Mouse (Mus musculus): ENCODE measurements around the gene Glipr2. TPM values are rescaled to one million over a fixed set of nuclear protein-coding genes. Genes with fewer than 3 reads are reported as not detected.

Glipr2 gene
- polyA plus RNA-seq, 1 experiment from 2014 or later, result 142 TPM

- DNase-seq (ENCODE audit: low spot score) (no peak), ATAC-seq (replicated peaks; ENCODE audit: insufficient number of reproducible peaks, low FRiP score, low TSS enrichment, low read depth) (no peak)
- no peak overlapping the region for H3K9ac ChIP-seq (replicated peaks; ENCODE audit: low read length)
- H3K4me1 ChIP-seq (ENCODE audit: control insufficient read depth, insufficient read depth, low read length), result no peaks in the 10 kb centered on the region; the same call in 1 of the 2 replicates
- H3K4me2 ChIP-seq (ENCODE audit: low read depth, low read length), result no peak overlapping the region
- H3K4me3 ChIP-seq (ENCODE audit: low read depth, low read length), result no peak overlapping the region
- no peaks in the 10 kb centered on the region for H3K27me3 ChIP-seq (ENCODE audit: control insufficient read depth, insufficient read depth, low read length)
- WGBS, result 91% methylated on average over 6 of the region's 6 CpGs
- no peak overlapping the region for H3K27ac ChIP-seq (replicated peaks; ENCODE audit: low read depth, low read length)
- no peaks in the 10 kb centered on the region for H3K9me3 ChIP-seq (replicated peaks; ENCODE audit: control insufficient read depth, low read length)
- H3K36me3 ChIP-seq (replicated peaks; ENCODE audit: control insufficient read depth, insufficient read depth, low read depth, low read length), result no peaks in the 10 kb centered on the region
Measured at GRCm38 (mm10) chr4:43980846-43981245, 23.6 kb downstream of the Glipr2 start.

DNA sequence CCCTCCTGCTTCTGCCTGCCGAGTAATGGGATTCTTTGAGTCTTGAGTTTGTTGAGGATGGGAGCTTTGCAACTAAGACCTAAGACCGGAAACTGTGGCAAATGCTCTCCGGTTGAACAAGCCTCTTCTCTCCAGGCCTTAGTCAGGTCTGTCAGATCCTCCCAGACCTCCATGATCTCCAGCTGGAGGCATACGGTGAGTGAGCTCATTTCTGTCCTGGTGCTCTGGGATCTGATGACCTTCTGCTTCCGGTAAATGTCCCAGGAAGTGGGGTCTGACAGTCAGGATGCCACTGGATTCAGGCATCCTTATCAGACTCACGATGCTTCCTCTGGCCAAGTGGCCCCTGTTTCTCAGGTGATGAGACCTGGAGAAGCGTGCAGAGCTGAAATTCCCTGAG, 24.1 kb downstream of the Glipr2 start:
- ATAC-seq (replicated peaks; ENCODE audit: insufficient number of reproducible peaks, low FRiP score, low TSS enrichment, low read depth), result no peak
- Histone ChIP-seq H3K27me3 (ENCODE audit: control insufficient read depth, insufficient read depth, low read length) (no peaks in the 10 kb centered on the region), H3K27ac (replicated peaks; ENCODE audit: low read depth, low read length) (no peak overlapping the region), H3K4me2 (ENCODE audit: low read depth, low read length) (no peak overlapping the region), H3K4me3 (ENCODE audit: low read depth, low read length) (no peak overlapping the region), H3K4me1 (ENCODE audit: control insufficient read depth, insufficient read depth, low read length) (no peaks in the 10 kb centered on the region; the same call in 1 of the 2 replicates), H3K9me3 (replicated peaks; ENCODE audit: control insufficient read depth, low read length) (no peaks in the 10 kb centered on the region), H3K9ac (replicated peaks; ENCODE audit: low read length) (no peak overlapping the region), H3K36me3 (replicated peaks; ENCODE audit: control insufficient read depth, insufficient read depth, low read depth, low read length) (no peaks in the 10 kb centered on the region)
- WGBS, result 84% methylated on average over 7 of the region's 7 CpGs
- no peak for DNase-seq (ENCODE audit: low spot score)

- DNase-seq (ENCODE audit: low spot score) (peak; percentile 97), ATAC-seq (replicated peaks; ENCODE audit: insufficient number of reproducible peaks, low FRiP score, low TSS enrichment, low read depth) (peak; percentile 92)
- Histone ChIP-seq H3K9ac (replicated peaks; ENCODE audit: low read length) (peak overlapping the region; percentile 72), H3K4me2 (ENCODE audit: low read depth, low read length) (peak overlapping the region; percentile 45), H3K27ac (replicated peaks; ENCODE audit: low read depth, low read length) (no peak overlapping the region), H3K4me3 (ENCODE audit: low read depth, low read length) (peak overlapping the region; percentile 14; the same call in 1 of the 2 replicates), H3K4me1 (ENCODE audit: control insufficient read depth, insufficient read depth, low read length) (no peaks in the 10 kb centered on the region; the same call in 1 of the 2 replicates), H3K27me3 (ENCODE audit: control insufficient read depth, insufficient read depth, low read length) (no peaks in the 10 kb centered on the region), H3K36me3 (replicated peaks; ENCODE audit: control insufficient read depth, insufficient read depth, low read depth, low read length) (no peaks in the 10 kb centered on the region), H3K9me3 (replicated peaks; ENCODE audit: control insufficient read depth, low read length) (no peaks in the 10 kb centered on the region)
- WGBS, result 4% methylated on average over 24 of the region's 24 CpGs
Measured at GRCm38 (mm10) chr4:43982053-43982732, 25.0 kb downstream of the Glipr2 start.

DNA sequence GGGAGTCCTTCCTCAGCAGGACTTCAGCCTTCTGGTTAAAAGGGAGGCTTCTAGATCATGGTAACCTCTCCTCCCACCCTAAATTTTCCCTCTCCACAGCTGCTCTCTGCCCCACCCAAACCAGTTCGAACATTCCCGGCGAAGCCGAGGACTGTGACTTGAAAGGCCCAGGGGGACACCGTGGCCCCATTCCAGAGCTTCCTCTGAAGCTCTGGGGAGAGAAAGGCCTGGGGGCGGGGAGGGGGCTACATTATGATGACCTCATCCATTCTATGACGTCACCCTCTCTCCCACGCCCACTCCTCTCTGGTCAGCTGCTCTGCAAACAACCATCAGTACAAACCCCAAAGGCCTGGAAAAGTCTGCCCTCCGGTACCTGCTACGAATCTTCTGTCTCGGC, 26.0 kb downstream of the Glipr2 start, which contains the start of gene Ccin:
Gene Ccin (plus strand): TSS at position 303 of the 400 bp plus-strand sequence.
- Histone ChIP-seq H3K4me1 (ENCODE audit: control insufficient read depth, insufficient read depth, low read length) (no peaks in the 10 kb centered on the region; the same call in 1 of the 2 replicates), H3K9ac (replicated peaks; ENCODE audit: low read length) (peak within 1 kb of the TSS; percentile 72), H3K4me2 (ENCODE audit: low read depth, low read length) (peak within 1 kb of the TSS; percentile 45), H3K4me3 (ENCODE audit: low read depth, low read length) (peak within 1 kb of the TSS; percentile 14; the same call in 1 of the 2 replicates), H3K9me3 (replicated peaks; ENCODE audit: control insufficient read depth, low read length) (no peaks in the 10 kb centered on the region), H3K36me3 (replicated peaks; ENCODE audit: control insufficient read depth, insufficient read depth, low read depth, low read length) (no peaks in the 10 kb centered on the region), H3K27ac (replicated peaks; ENCODE audit: low read depth, low read length) (no peak within 1 kb of the TSS), H3K27me3 (ENCODE audit: control insufficient read depth, insufficient read depth, low read length) (no peaks in the 10 kb centered on the region)
- DNase-seq (ENCODE audit: low spot score), result no peak
- no peak for ATAC-seq (replicated peaks; ENCODE audit: insufficient number of reproducible peaks, low FRiP score, low TSS enrichment, low read depth)
- 79% methylated on average over 11 of the region's 11 CpGs for WGBS

- H3K9ac ChIP-seq (replicated peaks; ENCODE audit: low read length), result no peak overlapping the region
- WGBS, result 91% methylated on average over 22 of the region's 22 CpGs
- H3K27me3 ChIP-seq (ENCODE audit: control insufficient read depth, insufficient read depth, low read length), result no peaks in the 10 kb centered on the region
- H3K27ac ChIP-seq (replicated peaks; ENCODE audit: low read depth, low read length), result no peak overlapping the region
- H3K36me3 ChIP-seq (replicated peaks; ENCODE audit: control insufficient read depth, insufficient read depth, low read depth, low read length), result no peaks in the 10 kb centered on the region
- no peaks in the 10 kb centered on the region; the same call in 1 of the 2 replicates for H3K4me1 ChIP-seq (ENCODE audit: control insufficient read depth, insufficient read depth, low read length)
- no peak overlapping the region for H3K4me3 ChIP-seq (ENCODE audit: low read depth, low read length)
- no peaks in the 10 kb centered on the region for H3K9me3 ChIP-seq (replicated peaks; ENCODE audit: control insufficient read depth, low read length)
- H3K4me2 ChIP-seq (ENCODE audit: low read depth, low read length), result no peak overlapping the region
- ATAC-seq (replicated peaks; ENCODE audit: insufficient number of reproducible peaks, low FRiP score, low TSS enrichment, low read depth) (no peak), DNase-seq (ENCODE audit: low spot score) (no peak)
Measured at GRCm38 (mm10) chr4:43983756-43984155, 26.6 kb downstream of the Glipr2 start.

DNA sequence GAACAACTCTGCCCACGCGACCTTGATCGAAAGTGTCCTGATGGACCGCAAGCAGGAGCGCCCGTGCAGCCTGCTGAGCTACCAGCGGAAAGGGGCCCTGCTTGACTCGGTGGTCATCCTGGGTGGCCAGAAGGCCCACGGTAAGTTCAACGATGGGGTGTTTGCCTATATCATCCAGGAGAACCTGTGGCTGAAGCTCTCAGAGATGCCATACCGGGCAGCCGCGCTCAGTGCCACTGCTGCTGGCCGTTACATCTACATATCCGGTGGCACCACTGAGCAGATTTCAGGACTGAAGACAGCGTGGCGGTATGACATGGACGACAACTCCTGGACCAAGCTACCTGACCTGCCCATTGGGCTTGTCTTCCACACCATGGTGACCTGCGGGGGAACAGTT, 27.1 kb downstream of the Glipr2 start:
- H3K4me2 ChIP-seq (ENCODE audit: low read depth, low read length), result no peak overlapping the region
- H3K27me3 ChIP-seq (ENCODE audit: control insufficient read depth, insufficient read depth, low read length), result no peaks in the 10 kb centered on the region
- no peaks in the 10 kb centered on the region; the same call in 1 of the 2 replicates for H3K4me1 ChIP-seq (ENCODE audit: control insufficient read depth, insufficient read depth, low read length)
- H3K27ac ChIP-seq (replicated peaks; ENCODE audit: low read depth, low read length), result no peak overlapping the region
- DNase-seq (ENCODE audit: low spot score) (no peak), ATAC-seq (replicated peaks; ENCODE audit: insufficient number of reproducible peaks, low FRiP score, low TSS enrichment, low read depth) (no peak)
- H3K9me3 ChIP-seq (replicated peaks; ENCODE audit: control insufficient read depth, low read length), result no peaks in the 10 kb centered on the region
- no peak overlapping the region for H3K9ac ChIP-seq (replicated peaks; ENCODE audit: low read length)
- 92% methylated on average over 19 of the region's 19 CpGs for WGBS
- no peak overlapping the region for H3K4me3 ChIP-seq (ENCODE audit: low read depth, low read length)
- H3K36me3 ChIP-seq (replicated peaks; ENCODE audit: control insufficient read depth, insufficient read depth, low read depth, low read length), result no peaks in the 10 kb centered on the region

GRCm38 (mm10) chr4:43988976-43989375, 31.8 kb downstream of the Glipr2 start:
- DNase-seq (ENCODE audit: low spot score) (no peak), ATAC-seq (replicated peaks; ENCODE audit: insufficient number of reproducible peaks, low FRiP score, low TSS enrichment, low read depth) (no peak)
- no peaks in the 10 kb centered on the region for H3K4me1 ChIP-seq (ENCODE audit: control insufficient read depth, insufficient read depth, low read length)
- no peak overlapping the region for H3K4me3 ChIP-seq (ENCODE audit: low read depth, low read length)
- H3K27me3 ChIP-seq (ENCODE audit: control insufficient read depth, insufficient read depth, low read length), result no peaks in the 10 kb centered on the region
- 85% methylated on average over 3 of the region's 3 CpGs for WGBS
- no peaks in the 10 kb centered on the region for H3K36me3 ChIP-seq (replicated peaks; ENCODE audit: control insufficient read depth, insufficient read depth, low read depth, low read length)
- H3K4me2 ChIP-seq (ENCODE audit: low read depth, low read length), result no peak overlapping the region
- H3K9me3 ChIP-seq (replicated peaks; ENCODE audit: control insufficient read depth, low read length), result no peaks in the 10 kb centered on the region
- no peak overlapping the region for H3K27ac ChIP-seq (replicated peaks; ENCODE audit: low read depth, low read length)
- no peak overlapping the region for H3K9ac ChIP-seq (replicated peaks; ENCODE audit: low read length)

DNA sequence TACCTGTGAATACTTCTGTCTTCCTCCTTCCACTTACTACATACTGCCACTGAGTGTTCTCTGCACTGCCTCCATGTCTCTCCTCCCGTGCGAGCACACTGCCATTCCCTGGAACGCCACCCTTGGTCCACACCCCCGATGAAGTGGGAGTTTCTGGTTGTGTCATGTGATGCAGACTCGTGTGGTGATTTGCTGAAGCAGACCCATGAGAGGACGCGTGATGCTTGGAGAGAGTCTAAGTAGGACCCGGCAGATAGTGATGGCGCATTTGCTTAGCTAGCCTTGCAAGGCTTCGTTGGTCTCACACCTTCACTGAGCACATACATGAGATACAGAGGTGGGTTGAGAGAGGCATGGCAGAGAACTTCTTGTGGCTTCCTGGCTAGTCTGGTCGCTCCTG, 35.9 kb downstream of the Glipr2 start:
- H3K27me3 ChIP-seq (ENCODE audit: control insufficient read depth, insufficient read depth, low read length), result no peaks in the 10 kb centered on the region
- DNase-seq (ENCODE audit: low spot score) (no peak), ATAC-seq (replicated peaks; ENCODE audit: insufficient number of reproducible peaks, low FRiP score, low TSS enrichment, low read depth) (no peak)
- H3K9ac ChIP-seq (replicated peaks; ENCODE audit: low read length), result no peak overlapping the region
- H3K4me2 ChIP-seq (ENCODE audit: low read depth, low read length), result no peak overlapping the region
- no peak overlapping the region for H3K4me3 ChIP-seq (ENCODE audit: low read depth, low read length)
- H3K4me1 ChIP-seq (ENCODE audit: control insufficient read depth, insufficient read depth, low read length), result no peaks in the 10 kb centered on the region
- H3K27ac ChIP-seq (replicated peaks; ENCODE audit: low read depth, low read length), result no peak overlapping the region
- H3K9me3 ChIP-seq (replicated peaks; ENCODE audit: control insufficient read depth, low read length), result no peaks in the 10 kb centered on the region
- no peaks in the 10 kb centered on the region for H3K36me3 ChIP-seq (replicated peaks; ENCODE audit: control insufficient read depth, insufficient read depth, low read depth, low read length)
- whole genome bisulfite sequencing, result 92% methylated on average over 11 of the region's 11 CpGs
